Mouse (Mus musculus): ENCODE data around the gene Cyp8b1. TPM values are rescaled to one million over a fixed set of nuclear protein-coding genes. Genes with fewer than 3 reads are reported as not detected.

Cyp8b1 gene
- polyA plus RNA-seq, 1 experiment from 2014 or later: not detected

DNA sequence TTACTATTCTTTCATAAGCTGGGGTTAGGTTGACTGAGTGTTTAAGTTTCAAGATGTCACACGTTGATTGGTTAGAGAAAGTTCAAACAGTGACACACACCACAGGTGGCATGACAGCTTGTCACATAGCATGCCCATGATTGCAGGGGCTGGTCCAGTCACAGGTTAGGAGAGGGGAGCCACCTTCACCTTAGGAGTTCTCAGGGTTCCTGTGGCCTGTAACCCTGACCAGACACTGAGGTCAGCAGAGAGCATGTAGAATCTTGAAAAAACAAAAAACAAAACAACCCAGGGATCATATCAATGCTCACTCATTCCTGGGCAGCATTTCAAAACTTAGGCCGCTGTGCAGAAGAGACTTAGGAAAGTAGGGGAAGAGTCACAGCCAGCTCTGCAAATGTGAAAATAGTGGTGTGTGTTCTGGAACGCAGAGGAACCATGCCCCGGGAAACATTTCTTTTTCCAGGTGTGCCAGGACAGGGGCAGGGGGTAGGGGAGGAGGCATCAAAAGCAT is 26.1 kb downstream of the Cyp8b1 start:
- DNase-seq (ENCODE audit: low spot score) (no peak), ATAC-seq (no peak)

DNA sequence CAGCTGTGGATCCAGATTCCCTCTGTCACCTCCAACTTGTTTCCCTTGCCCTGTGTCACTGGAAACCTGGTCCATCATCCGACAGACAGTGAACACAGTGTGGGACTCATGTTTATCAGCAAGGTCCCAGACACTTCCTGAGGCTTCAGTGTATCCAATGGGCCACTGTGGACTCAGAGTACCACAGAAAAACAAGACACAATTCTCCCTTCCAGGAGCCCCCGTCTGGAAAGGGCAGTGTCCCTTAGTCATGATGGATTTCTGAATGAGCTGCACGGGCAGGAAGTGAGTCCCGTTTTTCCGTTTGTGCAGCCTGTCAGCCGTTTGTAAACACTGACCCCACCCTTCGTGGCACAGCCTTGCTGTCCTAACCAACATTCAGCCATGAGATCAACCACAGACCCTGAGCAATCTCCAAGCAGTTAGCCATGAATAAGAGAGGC is 34.1 kb downstream of the Cyp8b1 start:
- DNase-seq (ENCODE audit: low spot score) (no peak), ATAC-seq (no peak)
- Histone ChIP-seq H3K4me3 (ENCODE audit: low read depth, low read length) (no peak overlapping the region), H3K9me3 (replicated peaks; ENCODE audit: control insufficient read depth, low read length) (no peaks in the 10 kb centered on the region), H3K27me3 (replicated peaks; ENCODE audit: control insufficient read depth, insufficient read depth, low read length) (no peaks in the 10 kb centered on the region), H3K9ac (ENCODE audit: low read length) (no peak overlapping the region), H3K36me3 (ENCODE audit: control insufficient read depth, insufficient read depth, low read length) (no peaks in the 10 kb centered on the region), H3K4me2 (ENCODE audit: low read length) (no peak overlapping the region), H3K27ac (ENCODE audit: low read depth, low read length) (no peak overlapping the region), H3K4me1 (ENCODE audit: control insufficient read depth, insufficient read depth, low read length) (no peaks in the 10 kb centered on the region)
- 80% methylated on average over 7 of the region's 7 CpGs for WGBS

More for the DNA sequence above, 26.1 kb downstream of the Cyp8b1 start:
- Histone ChIP-seq H3K4me2 (ENCODE audit: low read length) (no peak overlapping the region), H3K27ac (ENCODE audit: low read depth, low read length) (no peak overlapping the region), H3K27me3 (replicated peaks; ENCODE audit: control insufficient read depth, insufficient read depth, low read length) (no peaks in the 10 kb centered on the region), H3K4me3 (ENCODE audit: low read depth, low read length) (no peak overlapping the region), H3K36me3 (ENCODE audit: control insufficient read depth, insufficient read depth, low read length) (no peaks in the 10 kb centered on the region), H3K9ac (ENCODE audit: low read length) (no peak overlapping the region), H3K9me3 (replicated peaks; ENCODE audit: control insufficient read depth, low read length) (no peaks in the 10 kb centered on the region), H3K4me1 (ENCODE audit: control insufficient read depth, insufficient read depth, low read length) (no peaks in the 10 kb centered on the region)
- 77% methylated on average over 4 of the region's 4 CpGs for WGBS

DNA sequence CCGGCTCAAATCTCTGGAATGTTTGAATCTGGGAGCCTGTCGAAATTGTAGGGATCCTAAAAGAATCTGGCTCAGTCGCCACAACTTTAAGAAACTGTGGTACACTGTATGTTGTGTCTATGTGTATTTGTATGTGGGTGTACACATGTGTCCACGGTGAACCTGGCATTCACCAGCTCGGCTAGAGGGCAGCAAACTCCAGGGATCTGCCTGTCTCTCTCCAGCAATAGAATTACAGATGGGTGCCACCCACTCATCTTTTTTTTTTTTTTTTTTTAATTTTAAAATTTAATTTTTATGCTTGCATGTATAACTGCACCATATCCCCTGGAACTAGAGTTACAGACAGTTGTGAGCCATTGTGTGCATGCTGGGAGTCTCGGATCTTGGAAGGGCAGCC is 34.8 kb downstream of the Cyp8b1 start:
- Histone ChIP-seq H3K9ac (ENCODE audit: low read length) (no peak overlapping the region), H3K27me3 (replicated peaks; ENCODE audit: control insufficient read depth, insufficient read depth, low read length) (no peaks in the 10 kb centered on the region), H3K4me3 (ENCODE audit: low read depth, low read length) (no peak overlapping the region), H3K4me2 (ENCODE audit: low read length) (0 out of 2 replicates have a peak overlapping the region, but pooled peaks have one; percentile 24), H3K9me3 (replicated peaks; ENCODE audit: control insufficient read depth, low read length) (no peaks in the 10 kb centered on the region), H3K4me1 (ENCODE audit: control insufficient read depth, insufficient read depth, low read length) (no peaks in the 10 kb centered on the region), H3K27ac (ENCODE audit: low read depth, low read length) (no peak overlapping the region), H3K36me3 (ENCODE audit: control insufficient read depth, insufficient read depth, low read length) (no peaks in the 10 kb centered on the region)
- no peak for ATAC-seq
- DNase-seq (ENCODE audit: low spot score): no peak
- WGBS: 81% methylated on average over 6 of the region's 6 CpGs

DNA sequence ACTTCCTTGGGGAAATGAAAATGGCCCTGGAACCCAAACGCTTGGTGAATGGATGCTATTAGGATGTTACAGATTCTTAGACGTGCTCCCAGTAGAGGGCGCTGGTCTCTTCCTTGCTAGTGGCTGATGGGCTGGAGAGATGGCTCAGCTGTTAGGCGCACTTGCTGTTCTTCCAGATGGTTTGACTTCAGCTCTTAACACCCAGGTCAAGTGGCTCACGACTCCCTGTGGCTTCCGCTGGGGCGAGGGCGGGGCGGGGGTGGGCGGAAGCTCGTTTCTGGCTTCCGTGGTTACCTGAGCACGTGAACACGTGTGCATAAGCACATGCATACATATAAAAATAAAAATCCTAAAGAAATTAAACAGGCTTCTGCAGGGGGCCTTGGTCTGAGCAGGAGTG is 35.3 kb downstream of the Cyp8b1 start:
- Histone ChIP-seq H3K4me1 (ENCODE audit: control insufficient read depth, insufficient read depth, low read length) (no peaks in the 10 kb centered on the region), H3K27ac (ENCODE audit: low read depth, low read length) (no peak overlapping the region), H3K36me3 (ENCODE audit: control insufficient read depth, insufficient read depth, low read length) (no peaks in the 10 kb centered on the region), H3K27me3 (replicated peaks; ENCODE audit: control insufficient read depth, insufficient read depth, low read length) (no peaks in the 10 kb centered on the region), H3K4me3 (ENCODE audit: low read depth, low read length) (no peak overlapping the region), H3K9ac (ENCODE audit: low read length) (no peak overlapping the region), H3K4me2 (ENCODE audit: low read length) (peak overlapping the region; percentile 24; the same call in 1 of the 2 replicates), H3K9me3 (replicated peaks; ENCODE audit: control insufficient read depth, low read length) (no peaks in the 10 kb centered on the region)
- ATAC-seq (no peak), DNase-seq (ENCODE audit: low spot score) (peak; percentile 74)
- 33% methylated on average over 14 of the region's 14 CpGs for WGBS

DNA sequence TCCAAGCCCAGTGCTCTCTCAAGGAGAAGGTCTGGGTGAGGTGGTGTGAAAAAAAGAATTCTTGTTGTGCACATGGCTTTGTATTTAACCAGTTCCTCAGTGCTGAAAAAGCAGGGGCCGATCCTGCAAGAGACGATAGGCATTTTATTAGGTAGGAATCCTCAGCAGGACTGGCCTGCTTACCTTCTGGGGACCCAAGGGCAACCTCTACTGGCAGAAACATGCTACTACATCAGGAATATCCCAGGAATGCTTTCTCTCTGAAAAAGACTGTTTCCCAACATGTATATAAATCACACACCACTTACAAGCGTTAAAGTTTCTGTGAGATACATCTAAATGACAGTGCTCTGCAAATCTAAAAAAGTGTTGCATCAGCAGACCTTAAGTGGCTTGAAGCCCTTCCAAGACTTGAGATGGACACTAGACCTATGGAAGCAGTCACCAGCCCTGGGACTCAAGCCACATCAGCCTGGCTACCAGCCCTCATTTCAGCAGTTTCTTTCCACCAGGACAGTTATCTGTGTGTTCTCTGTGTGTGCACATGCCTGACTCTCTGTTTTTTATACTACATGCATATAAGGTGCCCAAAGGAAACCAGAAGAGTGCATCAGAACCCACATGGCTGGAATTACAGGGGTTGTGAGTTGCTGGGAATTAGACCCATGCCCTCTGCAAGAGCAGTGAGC is 38.9 kb downstream of the Cyp8b1 start:
- Histone ChIP-seq H3K4me1 (ENCODE audit: control insufficient read depth, insufficient read depth, low read length) (no peaks in the 10 kb centered on the region), H3K9me3 (replicated peaks; ENCODE audit: control insufficient read depth, low read length) (no peaks in the 10 kb centered on the region), H3K4me3 (ENCODE audit: low read depth, low read length) (no peak overlapping the region), H3K4me2 (ENCODE audit: low read length) (no peak overlapping the region), H3K9ac (ENCODE audit: low read length) (no peak overlapping the region), H3K27me3 (replicated peaks; ENCODE audit: control insufficient read depth, insufficient read depth, low read length) (no peaks in the 10 kb centered on the region), H3K36me3 (ENCODE audit: control insufficient read depth, insufficient read depth, low read length) (no peaks in the 10 kb centered on the region), H3K27ac (ENCODE audit: low read depth, low read length) (no peak overlapping the region)
- 16% methylated on average over 3 of the region's 3 CpGs for WGBS
- ATAC-seq (no peak), DNase-seq (ENCODE audit: low spot score) (peak; percentile 78)

DNA sequence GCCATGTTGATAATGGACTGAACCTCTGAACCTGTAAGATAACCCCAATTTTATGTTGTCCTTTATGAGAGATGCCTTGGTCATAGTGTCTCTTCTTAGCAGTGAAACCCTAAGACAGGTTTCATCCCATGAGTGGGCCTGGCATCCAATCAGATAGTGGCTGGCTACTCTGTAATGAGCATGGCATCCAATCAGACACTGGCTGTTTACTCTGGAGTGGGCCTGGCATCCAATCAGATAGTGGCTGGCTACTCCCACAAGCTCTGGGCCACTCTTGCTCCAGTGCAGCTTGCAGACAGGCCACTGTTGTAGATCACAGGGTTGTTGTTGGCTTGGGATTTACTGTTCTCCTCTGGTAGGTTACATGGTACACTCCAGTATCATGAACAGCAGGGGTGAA is 42.5 kb downstream of the Cyp8b1 start:
- Histone ChIP-seq H3K4me1 (ENCODE audit: control insufficient read depth, insufficient read depth, low read length) (no peaks in the 10 kb centered on the region), H3K9ac (ENCODE audit: low read length) (no peak overlapping the region), H3K36me3 (ENCODE audit: control insufficient read depth, insufficient read depth, low read length) (no peaks in the 10 kb centered on the region), H3K4me2 (ENCODE audit: low read length) (no peak overlapping the region), H3K27ac (ENCODE audit: low read depth, low read length) (no peak overlapping the region), H3K27me3 (replicated peaks; ENCODE audit: control insufficient read depth, insufficient read depth, low read length) (no peaks in the 10 kb centered on the region), H3K4me3 (ENCODE audit: low read depth, low read length) (no peak overlapping the region), H3K9me3 (replicated peaks; ENCODE audit: control insufficient read depth, low read length) (no peaks in the 10 kb centered on the region)
- ATAC-seq (no peak), DNase-seq (ENCODE audit: low spot score) (no peak)

DNA sequence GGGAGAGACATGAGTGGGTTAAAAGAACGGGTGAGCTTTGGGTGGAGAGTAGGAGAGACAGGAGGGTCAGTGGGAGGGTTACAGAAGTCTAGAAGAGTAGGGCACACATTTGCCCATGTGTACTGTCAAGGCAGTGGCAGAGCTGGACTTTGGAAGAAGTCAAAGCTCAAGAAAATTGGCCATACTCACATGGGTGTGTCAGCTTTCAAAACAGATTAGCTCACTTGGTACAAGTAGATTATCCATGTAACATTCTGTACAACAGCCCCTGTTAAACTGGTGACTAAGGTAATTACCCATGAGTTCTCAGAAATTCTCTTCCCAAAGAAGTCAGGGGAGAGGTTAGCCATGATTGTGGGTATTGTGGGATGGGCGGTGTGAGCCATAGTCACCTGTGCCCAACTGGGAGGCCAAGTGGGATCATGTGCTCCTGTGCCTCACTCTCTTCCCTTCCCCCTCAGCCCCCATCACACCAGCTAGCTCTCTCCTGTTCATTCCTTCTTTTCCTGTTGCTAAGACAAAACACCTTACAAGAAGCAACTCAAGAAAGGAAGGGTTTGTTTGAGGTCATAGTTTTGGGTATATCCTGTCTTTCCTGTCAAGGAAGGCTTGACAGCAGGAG is 43.9 kb downstream of the Cyp8b1 start:
- no peak overlapping the region for H3K4me2 ChIP-seq (ENCODE audit: low read length)
- H3K27ac ChIP-seq (ENCODE audit: low read depth, low read length): no peak overlapping the region
- 83% methylated on average over 2 of the region's 2 CpGs for WGBS
- no peaks in the 10 kb centered on the region for H3K9me3 ChIP-seq (replicated peaks; ENCODE audit: control insufficient read depth, low read length)
- DNase-seq (ENCODE audit: low spot score) (no peak), ATAC-seq (no peak)
- H3K9ac ChIP-seq (ENCODE audit: low read length): no peak overlapping the region
- H3K4me3 ChIP-seq (ENCODE audit: low read depth, low read length): no peak overlapping the region
- no peaks in the 10 kb centered on the region for H3K36me3 ChIP-seq (ENCODE audit: control insufficient read depth, insufficient read depth, low read length)
- no peaks in the 10 kb centered on the region for H3K4me1 ChIP-seq (ENCODE audit: control insufficient read depth, insufficient read depth, low read length)
- H3K27me3 ChIP-seq (replicated peaks; ENCODE audit: control insufficient read depth, insufficient read depth, low read length): no peaks in the 10 kb centered on the region

DNA sequence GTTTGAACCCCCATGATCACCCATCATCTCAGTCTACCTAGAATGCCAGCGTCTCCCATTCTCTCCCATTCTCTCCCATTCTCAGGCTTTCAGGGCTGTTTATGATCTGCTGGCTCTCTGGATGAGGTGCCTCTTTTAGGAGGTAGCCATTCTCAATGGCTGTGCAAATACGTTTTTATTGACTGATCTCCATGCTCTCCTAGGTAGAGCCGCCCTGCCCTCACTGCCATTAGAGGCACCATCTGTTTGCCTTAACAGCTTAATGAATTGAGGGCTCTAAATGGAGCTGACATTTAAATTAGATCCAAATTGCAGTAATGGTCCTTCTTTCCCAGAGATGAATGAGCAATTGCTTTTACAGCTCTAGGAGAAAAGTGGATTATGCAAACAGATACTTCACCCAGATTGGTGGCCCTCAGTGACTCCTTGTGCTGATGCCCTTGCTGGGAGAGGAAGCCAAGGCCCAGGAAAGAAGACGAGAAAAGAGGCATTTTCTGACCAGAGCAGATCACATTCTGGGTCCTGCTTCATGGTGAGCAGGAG is 46.1 kb downstream of the Cyp8b1 start:
- Histone ChIP-seq H3K4me2 (ENCODE audit: low read length) (no peak overlapping the region), H3K27me3 (replicated peaks; ENCODE audit: control insufficient read depth, insufficient read depth, low read length) (no peaks in the 10 kb centered on the region), H3K4me1 (ENCODE audit: control insufficient read depth, insufficient read depth, low read length) (0 out of 2 replicates have a peak, but pooled peaks cover 2% of the 10 kb centered on the region), H3K9ac (ENCODE audit: low read length) (no peak overlapping the region), H3K4me3 (ENCODE audit: low read depth, low read length) (no peak overlapping the region), H3K9me3 (replicated peaks; ENCODE audit: control insufficient read depth, low read length) (no peaks in the 10 kb centered on the region), H3K36me3 (ENCODE audit: control insufficient read depth, insufficient read depth, low read length) (no peaks in the 10 kb centered on the region), H3K27ac (ENCODE audit: low read depth, low read length) (no peak overlapping the region)
- ATAC-seq (no peak), DNase-seq (ENCODE audit: low spot score) (peak; percentile 44)
- WGBS: 48% methylated on average over 4 of the region's 4 CpGs

DNA sequence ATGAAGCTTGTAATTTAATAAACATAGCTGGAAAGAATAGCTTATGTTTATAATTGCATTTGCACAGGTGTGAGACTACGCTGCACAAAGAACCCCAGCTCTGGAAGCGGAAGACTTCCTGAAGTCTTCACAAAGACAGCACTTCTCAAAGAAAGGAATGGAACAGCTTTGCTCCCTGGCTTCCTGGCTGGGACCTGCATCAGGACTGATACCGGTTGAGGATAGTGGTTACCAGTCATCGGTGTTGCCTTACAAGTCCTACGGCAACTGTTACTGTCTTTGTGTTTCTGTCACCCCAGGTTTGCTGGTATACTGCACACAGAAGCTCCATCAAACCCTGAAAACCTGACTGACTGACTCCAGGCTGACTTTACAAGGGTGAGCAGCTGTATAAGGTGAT is 46.7 kb downstream of the Cyp8b1 start:
- ATAC-seq (no peak), DNase-seq (ENCODE audit: low spot score) (no peak)
- Histone ChIP-seq H3K4me2 (ENCODE audit: low read length) (no peak overlapping the region), H3K36me3 (ENCODE audit: control insufficient read depth, insufficient read depth, low read length) (no peaks in the 10 kb centered on the region), H3K9me3 (replicated peaks; ENCODE audit: control insufficient read depth, low read length) (no peaks in the 10 kb centered on the region), H3K4me1 (ENCODE audit: control insufficient read depth, insufficient read depth, low read length) (0 out of 2 replicates have a peak, but pooled peaks cover 2% of the 10 kb centered on the region), H3K4me3 (ENCODE audit: low read depth, low read length) (no peak overlapping the region), H3K27ac (ENCODE audit: low read depth, low read length) (no peak overlapping the region), H3K27me3 (replicated peaks; ENCODE audit: control insufficient read depth, insufficient read depth, low read length) (no peaks in the 10 kb centered on the region), H3K9ac (ENCODE audit: low read length) (no peak overlapping the region)
- 88% methylated on average over 5 of the region's 5 CpGs for WGBS
